Mouse (Mus musculus): Measurements from ENCODE around the gene Cyp26b1.

GRCm38 (mm10) chr6:84538681-84539080 is 55.0 kb downstream of the Cyp26b1 start:
- no peak for TF ChIP-seq CTCF (IDR thresholded peaks at IDR 0.05; ENCODE audit: borderline replicate concordance, insufficient read depth, low read depth, low read length)
- TF ChIP-seq POLR2A (IDR thresholded peaks at IDR 0.05; ENCODE audit: borderline replicate concordance, insufficient read depth, low read length): no peak

Measured in cerebellum, adult 2 months (tissue).